Mouse (Mus musculus): ENCODE measurements around the gene Prpf40b.

GRCm38 (mm10) chr15:99356462-99356861 lies 61.6 kb downstream of the Prpf40b start:
- TF ChIP-seq CTCF (IDR thresholded peaks at IDR 0.05) (no peak), EP300 (IDR thresholded peaks at IDR 0.05) (no peak)
